Mouse (Mus musculus): Measurements from ENCODE around the gene Slc27a1. TPM values are rescaled to one million over a fixed set of nuclear protein-coding genes. Genes with fewer than 3 reads are reported as not detected.

Gene Slc27a1
- polyA plus RNA-seq, 1 experiment from 2014 or later = 59.7 TPM

DNA sequence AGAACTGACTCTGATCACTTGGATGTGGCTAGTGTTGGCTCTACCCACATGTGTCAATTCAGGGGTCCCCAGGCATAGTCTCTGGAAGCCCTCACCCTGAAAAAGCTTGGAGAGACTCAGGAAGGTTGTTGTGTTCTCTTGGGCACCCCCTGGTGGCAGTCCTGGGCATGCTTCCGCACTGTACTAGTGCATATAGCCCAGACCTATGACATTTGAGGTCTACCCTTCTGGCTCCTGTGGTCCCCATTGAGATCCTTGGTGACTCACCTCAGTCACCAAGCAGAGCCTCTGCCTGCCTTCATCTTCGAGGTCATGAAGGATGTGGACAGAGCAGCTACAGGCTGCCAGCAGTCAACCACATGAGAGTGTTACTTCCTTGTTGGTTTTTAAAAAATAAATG lies 18.2 kb downstream of the Slc27a1 start:
- WGBS (ENCODE audit: missing documents) = 50% methylated on average over 2 of the region's 2 CpGs
- peaks cover 27% of the 10 kb centered on the region for H3K79me2 ChIP-seq (ENCODE audit: inconsistent target)

DNA sequence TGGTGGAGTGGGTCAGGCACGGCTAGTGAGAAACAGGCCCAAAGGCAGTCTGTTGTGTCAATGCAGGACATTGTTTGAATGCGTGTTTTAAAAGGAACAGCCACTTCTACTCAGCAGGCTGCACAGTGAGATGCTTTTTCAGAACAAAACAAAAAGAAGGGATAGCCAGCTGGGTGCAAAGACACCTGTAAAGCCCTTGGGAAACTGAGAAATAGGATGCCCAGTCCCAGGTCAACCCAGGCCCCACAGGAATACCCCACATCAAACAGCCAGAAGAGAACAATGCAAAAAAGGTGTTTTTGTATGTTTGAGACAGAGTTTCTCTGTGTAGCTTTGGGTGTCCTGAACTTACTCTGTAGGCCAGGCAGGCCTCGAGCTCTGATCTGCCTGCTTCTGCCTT lies 20.1 kb downstream of the Slc27a1 start:
- peaks cover 20% of the 10 kb centered on the region for H3K36me3 ChIP-seq (ENCODE audit: inconsistent target)
- 95% methylated on average over 3 of the region's 3 CpGs for WGBS (ENCODE audit: missing documents)
- H3K27ac ChIP-seq = no peak overlapping the region
- peaks cover 23% of the 10 kb centered on the region for H3K79me2 ChIP-seq (ENCODE audit: inconsistent target)
- no peak overlapping the region for H3K4me3 ChIP-seq (ENCODE audit: inconsistent target)

More for the DNA sequence above, 18.2 kb downstream of the Slc27a1 start:
- Histone ChIP-seq H3K4me3 (ENCODE audit: inconsistent target) (no peak overlapping the region), H3K36me3 (ENCODE audit: inconsistent target) (peaks cover 28% of the 10 kb centered on the region), H3K27ac (no peak overlapping the region)

DNA sequence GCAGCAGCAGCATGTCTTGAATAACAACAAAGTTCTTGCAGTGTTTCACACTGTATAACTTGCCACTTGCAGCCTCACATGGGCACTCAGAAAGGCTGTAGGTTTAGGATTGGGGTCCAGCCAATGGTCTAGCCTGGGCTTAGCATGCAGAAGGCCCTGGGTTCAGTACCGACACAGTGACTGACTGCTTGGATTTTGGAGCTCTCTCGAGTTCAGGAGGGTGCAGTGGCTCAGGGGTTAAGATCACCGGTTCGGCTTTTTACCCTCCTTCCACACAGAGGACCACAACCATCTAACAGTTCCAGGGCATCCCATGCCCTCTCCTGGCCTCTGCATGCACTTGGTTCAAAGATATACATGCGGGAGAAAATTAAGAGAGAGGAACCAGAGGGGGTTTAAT lies 22.3 kb downstream of the Slc27a1 start:
- WGBS (ENCODE audit: missing documents) = 17% methylated on average over 5 of the region's 5 CpGs
- Histone ChIP-seq H3K36me3 (ENCODE audit: inconsistent target) (peaks cover 4% of the 10 kb centered on the region), H3K4me3 (ENCODE audit: inconsistent target) (peak overlapping the region; percentile 92), H3K27ac (peak overlapping the region; percentile 85), H3K79me2 (ENCODE audit: inconsistent target) (peaks cover 24% of the 10 kb centered on the region)

DNA sequence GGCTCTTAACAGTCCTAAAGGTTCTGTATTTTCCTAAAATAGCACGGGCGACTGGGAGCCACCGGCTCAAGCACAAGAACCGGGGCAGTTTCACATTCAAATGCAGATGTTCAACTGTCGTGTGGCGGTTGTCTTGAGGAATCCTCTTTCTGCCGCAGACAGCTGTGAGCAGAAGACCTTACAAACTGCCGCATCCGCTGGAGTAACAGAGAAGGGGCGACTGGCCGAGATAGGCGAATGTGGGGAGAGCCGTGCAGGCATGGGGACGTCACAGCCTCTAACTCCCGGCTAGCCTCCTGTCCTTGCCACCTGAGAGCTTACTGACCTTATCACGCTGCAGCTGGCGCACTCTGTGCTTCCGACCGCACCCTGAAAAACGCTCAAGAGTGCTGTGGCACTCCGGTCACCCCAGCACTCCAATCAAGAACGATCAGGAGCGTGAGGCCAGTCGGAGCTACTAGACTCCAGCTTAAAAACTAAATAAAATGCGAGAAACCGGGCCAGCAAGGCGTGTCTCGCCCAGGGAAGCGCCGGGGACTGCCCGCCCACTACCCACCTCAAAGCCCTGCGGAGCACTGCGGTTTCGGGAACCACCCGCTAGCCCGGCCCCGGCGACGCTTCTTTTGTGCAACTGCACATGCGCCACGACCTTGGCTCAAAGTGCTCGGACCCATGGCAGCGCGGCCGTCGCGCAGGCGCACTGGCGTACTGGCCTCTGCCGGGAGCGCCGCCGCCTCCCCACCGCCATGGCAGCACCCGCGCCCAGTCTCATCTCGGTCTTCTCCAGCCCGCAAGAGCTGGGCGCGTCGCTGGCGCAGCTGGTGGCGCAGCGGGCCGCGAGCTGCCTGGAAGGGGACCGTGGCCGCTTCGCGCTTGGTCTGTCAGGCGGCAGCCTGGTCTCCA lies 23.0 kb downstream of the Slc27a1 start, which contains the start of gene Pgls:
Gene Pgls (plus strand): TSS at position 706 of the 903 bp plus-strand sequence.
- Histone ChIP-seq H3K79me2 (ENCODE audit: inconsistent target) (peaks cover 24% of the 10 kb centered on the region), H3K27ac (peak within 1 kb of the TSS; percentile 85), H3K36me3 (ENCODE audit: inconsistent target) (no peaks in the 10 kb centered on the region; the same call in 1 of the 2 replicates), H3K4me3 (ENCODE audit: inconsistent target) (peak within 1 kb of the TSS; percentile 92)
- under 1% methylated on average over 60 of the region's 71 CpGs for WGBS (ENCODE audit: missing documents)

DNA sequence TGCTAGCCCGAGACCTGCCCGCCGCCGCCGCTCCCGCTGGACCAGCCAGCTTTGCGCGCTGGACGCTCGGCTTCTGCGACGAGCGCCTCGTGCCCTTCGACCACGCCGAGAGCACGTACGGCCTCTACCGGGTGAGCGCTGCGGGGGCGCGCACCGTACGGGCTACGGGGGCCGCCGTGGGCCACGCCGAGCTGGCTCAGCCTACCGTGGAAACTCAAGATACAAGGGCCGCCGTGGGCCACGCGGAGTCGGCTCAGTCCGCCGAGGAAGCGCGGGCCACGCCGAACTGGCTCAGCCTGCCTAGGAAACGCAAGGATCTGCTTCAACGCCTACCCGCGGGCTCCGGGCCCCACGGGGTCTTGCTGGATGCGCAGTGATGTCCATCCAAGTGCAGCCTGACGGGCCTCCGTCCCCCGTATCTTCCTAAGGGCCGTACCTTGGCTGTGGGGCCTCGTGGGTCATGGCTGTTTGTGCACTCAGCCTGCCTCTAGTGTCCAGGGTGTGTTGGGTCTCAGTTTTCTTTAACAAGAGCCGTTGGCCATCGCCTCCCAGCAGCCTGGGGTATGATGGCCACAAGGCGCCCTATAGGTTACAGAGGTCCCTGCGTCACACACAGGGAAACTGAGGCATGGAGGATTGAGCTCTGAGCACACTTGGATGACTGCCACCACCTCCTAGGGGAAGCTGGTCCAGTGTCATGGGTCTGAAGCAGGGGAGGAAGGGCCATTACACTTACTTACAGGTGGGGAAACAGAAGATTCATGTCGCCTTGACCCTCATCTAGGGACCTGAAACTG lies 23.9 kb downstream of the Slc27a1 start:
- Histone ChIP-seq H3K27ac (peak overlapping the region; percentile 55), H3K4me3 (ENCODE audit: inconsistent target) (peak overlapping the region; percentile 56), H3K36me3 (ENCODE audit: inconsistent target) (no peaks in the 10 kb centered on the region), H3K79me2 (ENCODE audit: inconsistent target) (peaks cover 24% of the 10 kb centered on the region)
- WGBS (ENCODE audit: missing documents) = 4% methylated on average over 46 of the region's 60 CpGs

DNA sequence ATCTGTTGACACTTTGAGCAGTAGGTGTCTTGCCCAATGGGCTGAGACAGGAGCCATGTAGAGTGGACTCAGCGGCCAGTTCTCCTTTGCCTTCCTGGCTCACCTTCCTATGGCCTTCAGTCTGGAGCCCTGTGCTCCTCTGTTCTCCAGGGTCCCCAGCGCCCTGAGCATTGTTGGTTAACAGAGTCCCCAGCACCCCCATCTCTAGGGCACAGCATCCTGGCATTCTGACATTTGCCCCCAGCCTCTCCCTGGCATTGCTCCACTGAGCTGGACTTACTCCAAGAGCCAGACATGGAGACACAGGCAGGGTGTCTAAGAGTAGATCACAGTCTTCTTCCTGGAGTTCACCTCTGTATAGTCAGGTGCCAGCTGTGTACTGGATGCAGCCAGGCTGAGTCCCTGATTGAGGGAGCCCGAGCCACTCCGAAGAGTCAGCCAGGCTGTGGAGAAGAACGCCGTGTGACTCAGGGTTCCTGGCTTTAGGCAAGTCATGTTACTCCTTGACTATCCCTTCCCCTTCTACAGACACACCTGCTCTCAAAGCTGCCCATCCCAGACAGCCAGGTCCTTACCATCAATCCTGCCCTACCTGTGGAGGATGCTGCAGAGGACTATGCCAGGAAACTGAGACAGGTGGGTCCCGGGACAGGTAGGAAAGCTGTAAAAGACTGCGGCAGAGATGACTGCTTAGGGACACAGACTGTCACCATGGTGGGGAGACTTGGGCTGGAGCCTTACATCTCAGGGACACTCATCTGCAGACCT lies 25.1 kb downstream of the Slc27a1 start:
- Histone ChIP-seq H3K27ac (no peak overlapping the region), H3K79me2 (ENCODE audit: inconsistent target) (peaks cover 24% of the 10 kb centered on the region), H3K36me3 (ENCODE audit: inconsistent target) (no peaks in the 10 kb centered on the region), H3K4me3 (ENCODE audit: inconsistent target) (no peak overlapping the region)
- WGBS (ENCODE audit: missing documents) = 88% methylated on average over 8 of the region's 8 CpGs

DNA sequence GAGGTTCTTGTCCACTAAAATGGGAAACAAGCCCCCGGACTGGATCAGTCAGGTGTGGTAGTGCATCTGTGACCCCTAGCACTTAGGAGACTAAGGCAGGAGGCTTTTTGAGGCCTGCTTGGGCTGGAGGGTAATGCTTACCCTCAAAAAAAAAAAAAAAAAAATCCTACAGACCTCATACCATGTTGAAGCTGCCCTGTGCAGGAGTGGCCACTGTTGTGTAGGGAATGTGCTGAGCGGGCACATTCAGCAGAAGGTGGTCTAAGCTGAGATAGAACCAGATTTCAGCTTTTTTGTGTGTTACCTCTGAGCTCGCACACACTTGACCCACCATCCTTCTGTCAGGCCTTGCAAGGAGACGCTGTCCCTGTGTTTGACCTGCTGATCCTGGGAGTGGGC lies 25.6 kb downstream of the Slc27a1 start:
- Histone ChIP-seq H3K36me3 (ENCODE audit: inconsistent target) (no peaks in the 10 kb centered on the region), H3K4me3 (ENCODE audit: inconsistent target) (no peak overlapping the region), H3K79me2 (ENCODE audit: inconsistent target) (peaks cover 24% of the 10 kb centered on the region), H3K27ac (no peak overlapping the region)
- WGBS (ENCODE audit: missing documents) = 93% methylated on average over 4 of the region's 4 CpGs

DNA sequence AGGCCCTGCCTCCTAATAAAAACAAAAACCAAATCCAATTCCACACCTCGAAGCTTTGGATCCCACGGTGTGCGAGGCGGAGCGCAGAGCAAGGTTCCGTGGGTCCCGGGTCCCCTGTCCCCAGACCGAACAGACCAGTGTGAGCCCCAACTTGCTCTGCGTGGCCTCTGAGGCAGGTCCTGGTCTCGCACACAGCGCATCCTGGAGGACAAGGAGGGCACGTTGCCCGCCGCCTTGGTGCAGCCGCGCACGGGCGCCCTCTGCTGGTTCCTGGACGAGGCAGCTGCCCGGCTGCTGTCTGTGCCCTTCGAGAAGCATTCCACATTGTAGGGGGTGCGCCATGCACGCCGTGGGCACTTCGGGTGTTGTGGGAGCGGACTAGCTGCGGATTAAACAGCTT lies 27.2 kb downstream of the Slc27a1 start:
- 22% methylated on average over 27 of the region's 27 CpGs for WGBS (ENCODE audit: missing documents)
- Histone ChIP-seq H3K36me3 (ENCODE audit: inconsistent target) (no peaks in the 10 kb centered on the region), H3K27ac (no peak overlapping the region), H3K4me3 (ENCODE audit: inconsistent target) (no peak overlapping the region), H3K79me2 (ENCODE audit: inconsistent target) (peaks cover 20% of the 10 kb centered on the region)

DNA sequence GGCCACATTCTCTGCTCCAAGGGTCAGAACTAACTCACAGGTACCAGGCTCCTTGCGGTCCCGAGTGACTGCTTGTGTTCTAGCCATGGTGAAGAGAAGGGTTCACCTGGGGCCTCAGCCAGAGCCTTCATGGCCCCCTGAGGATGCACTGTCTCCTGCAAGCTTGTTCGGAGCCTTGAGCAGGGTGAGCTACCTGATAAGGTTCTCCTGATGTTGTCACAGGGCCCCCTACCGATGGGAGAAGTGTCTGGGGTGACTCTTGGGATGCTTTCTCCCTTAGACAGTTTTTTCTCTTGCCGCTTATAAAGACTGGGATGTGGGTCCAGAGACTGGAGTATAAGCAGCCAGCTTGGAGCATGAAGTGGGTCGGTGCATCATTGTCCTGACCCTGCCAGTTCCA lies 27.7 kb downstream of the Slc27a1 start:
- WGBS (ENCODE audit: missing documents) = 80% methylated on average over 6 of the region's 6 CpGs
- Histone ChIP-seq H3K36me3 (ENCODE audit: inconsistent target) (no peaks in the 10 kb centered on the region), H3K4me3 (ENCODE audit: inconsistent target) (no peak overlapping the region), H3K79me2 (ENCODE audit: inconsistent target) (peaks cover 15% of the 10 kb centered on the region), H3K27ac (no peak overlapping the region)

DNA sequence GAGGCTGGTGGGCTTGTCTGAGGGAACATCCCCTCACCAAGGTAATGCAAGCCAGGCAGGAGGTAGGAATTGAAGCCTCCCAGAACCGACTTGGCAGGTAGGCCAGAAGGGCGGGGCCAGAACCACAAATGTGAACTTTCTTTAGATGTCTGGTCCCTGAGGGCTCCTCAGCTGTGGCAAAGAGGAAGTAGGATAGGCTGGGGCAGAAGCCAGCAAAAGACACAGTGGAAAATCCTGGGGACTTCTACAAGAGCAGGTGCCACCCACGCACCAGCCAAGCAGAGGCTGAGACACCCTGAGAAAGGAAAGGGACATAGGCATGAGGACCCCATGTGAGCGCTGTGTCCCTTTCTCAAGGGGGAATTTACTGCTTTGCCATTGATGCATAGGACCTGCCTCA lies 28.1 kb downstream of the Slc27a1 start:
- Histone ChIP-seq H3K79me2 (ENCODE audit: inconsistent target) (peaks cover 15% of the 10 kb centered on the region), H3K4me3 (ENCODE audit: inconsistent target) (no peak overlapping the region), H3K36me3 (ENCODE audit: inconsistent target) (no peaks in the 10 kb centered on the region), H3K27ac (no peak overlapping the region)
- WGBS (ENCODE audit: missing documents) = 40% methylated on average over 4 of the region's 4 CpGs

DNA sequence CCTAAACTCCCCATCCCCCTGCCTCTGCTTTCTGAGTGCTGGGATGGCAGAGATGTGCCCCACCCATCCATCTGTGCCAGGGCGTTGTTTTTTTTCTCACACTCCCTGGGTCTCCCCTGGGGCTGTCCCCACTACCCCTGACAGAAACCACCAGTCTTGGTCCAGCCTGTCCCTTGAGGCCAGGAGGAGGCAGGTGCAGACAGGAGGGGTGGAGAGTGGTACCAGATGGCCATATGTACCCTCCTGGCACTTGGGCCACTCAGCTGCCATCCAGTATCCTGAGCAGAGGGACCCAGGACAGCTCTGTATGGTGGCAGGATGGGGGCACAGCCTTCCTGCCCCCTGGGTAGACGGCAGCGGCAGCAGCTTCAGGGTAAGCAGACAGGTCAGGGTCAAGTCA lies 28.8 kb downstream of the Slc27a1 start, which contains the start of gene Fam129c:
Gene Fam129c (plus strand): TSS at position 198 of the 400 bp plus-strand sequence.
- Histone ChIP-seq H3K4me3 (ENCODE audit: inconsistent target) (no peak within 1 kb of the TSS), H3K79me2 (ENCODE audit: inconsistent target) (peaks cover 15% of the 10 kb centered on the region), H3K36me3 (ENCODE audit: inconsistent target) (no peaks in the 10 kb centered on the region), H3K27ac (no peak within 1 kb of the TSS)
- WGBS (ENCODE audit: missing documents) = 91% methylated on average over 3 of the region's 3 CpGs

DNA sequence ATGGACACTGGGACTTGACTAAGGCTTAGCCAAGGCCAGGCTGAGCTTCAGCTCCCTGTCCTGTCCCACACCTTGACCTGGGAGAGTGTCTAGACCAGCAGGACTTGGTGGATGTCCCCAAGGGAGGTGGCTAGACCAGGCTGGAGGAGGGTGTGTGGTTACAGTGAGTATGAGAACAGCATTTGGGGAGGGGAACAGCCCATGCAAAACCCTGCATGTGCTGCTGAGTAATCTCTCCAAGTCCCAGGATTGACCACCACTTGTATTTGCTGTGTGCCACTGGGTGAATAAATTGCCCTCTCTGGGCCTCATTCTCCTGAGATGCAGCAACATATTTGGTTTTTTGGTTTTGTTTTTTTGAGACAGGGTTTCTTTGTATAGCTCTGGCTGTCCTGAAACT lies 29.7 kb downstream of the Slc27a1 start:
- no peak overlapping the region for H3K27ac ChIP-seq
- no peak overlapping the region for H3K4me3 ChIP-seq (ENCODE audit: inconsistent target)
- H3K36me3 ChIP-seq (ENCODE audit: inconsistent target) = no peaks in the 10 kb centered on the region
- peaks cover 7% of the 10 kb centered on the region for H3K79me2 ChIP-seq (ENCODE audit: inconsistent target)

DNA sequence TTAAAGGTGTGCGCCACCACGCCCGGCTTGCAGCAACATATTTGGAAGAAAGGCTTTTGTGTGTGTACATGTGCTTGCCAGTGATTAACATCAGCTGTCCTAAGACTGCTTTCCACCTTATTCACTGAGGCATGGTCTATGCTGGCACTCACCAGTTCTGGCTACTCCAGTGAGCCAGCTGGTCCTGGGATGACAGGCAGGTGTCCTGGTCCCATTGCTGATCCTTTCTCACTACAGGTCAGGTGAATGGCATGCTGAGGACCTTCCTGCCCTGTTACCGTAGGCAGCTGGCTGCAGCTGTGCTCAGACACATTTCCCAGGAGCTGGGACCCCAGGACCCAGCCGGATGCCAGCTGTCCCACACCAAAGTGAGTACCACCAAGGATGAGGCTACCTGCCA lies 30.2 kb downstream of the Slc27a1 start:
- peaks cover 2% of the 10 kb centered on the region; the same call in 1 of the 2 replicates for H3K79me2 ChIP-seq (ENCODE audit: inconsistent target)
- H3K4me3 ChIP-seq (ENCODE audit: inconsistent target) = no peak overlapping the region
- no peaks in the 10 kb centered on the region for H3K36me3 ChIP-seq (ENCODE audit: inconsistent target)
- H3K27ac ChIP-seq = no peak overlapping the region
- WGBS (ENCODE audit: missing documents) = 95% methylated on average over 5 of the region's 5 CpGs

DNA sequence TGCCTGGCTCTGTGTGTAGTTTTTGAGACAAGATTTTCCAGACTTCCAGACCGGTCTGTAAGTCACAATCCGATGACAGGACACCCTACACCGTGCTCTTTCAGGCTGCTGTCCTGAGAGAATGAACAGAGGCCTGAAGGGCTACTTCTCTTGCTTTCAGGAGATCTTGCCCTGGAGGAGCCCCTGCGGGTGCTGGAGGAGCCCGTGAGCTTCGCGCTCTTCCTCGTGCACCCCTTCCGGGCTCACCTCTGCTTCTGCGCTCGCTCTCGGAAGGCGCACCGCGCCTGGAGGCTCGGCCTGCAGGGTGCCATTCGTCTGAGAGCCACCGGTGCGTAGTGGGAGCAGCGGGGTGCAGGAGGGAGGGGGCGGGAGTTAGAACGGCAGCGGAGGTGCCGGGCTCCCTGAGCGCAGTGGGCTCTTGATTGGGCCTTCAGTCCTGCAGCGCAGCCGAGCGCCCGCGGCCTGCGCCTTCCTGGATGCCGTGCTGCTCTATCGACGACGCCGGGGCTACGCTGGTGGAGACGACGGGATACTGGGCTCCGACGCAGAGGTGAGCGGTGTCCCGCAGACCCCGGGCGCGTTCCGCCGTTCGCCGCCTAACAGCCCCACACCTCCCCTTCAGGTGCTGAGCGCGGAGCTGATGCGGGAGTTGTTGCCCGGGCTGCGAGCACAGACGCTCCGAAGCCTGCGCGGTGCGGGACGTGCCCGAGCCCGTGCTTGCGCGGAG lies 33.4 kb downstream of the Slc27a1 start:
- Histone ChIP-seq H3K79me2 (ENCODE audit: inconsistent target) (no peaks in the 10 kb centered on the region), H3K4me3 (ENCODE audit: inconsistent target) (no peak overlapping the region), H3K36me3 (ENCODE audit: inconsistent target) (no peaks in the 10 kb centered on the region), H3K27ac (no peak overlapping the region)
- WGBS (ENCODE audit: missing documents) = 18% methylated on average over 52 of the region's 65 CpGs

Measured in macrophage (primary cell).